Mouse (Mus musculus): Measurements from ENCODE around the gene Kif18b. TPM values are rescaled to one million over a fixed set of nuclear protein-coding genes. Genes with fewer than 3 reads are reported as not detected.

Kif18b gene
- polyA plus RNA-seq, 1 experiment from 2014 or later = 1.9 TPM

GRCm38 (mm10) chr11:102874801-102875334, 50.1 kb downstream of the Kif18b start:
- no peak overlapping the region for H3K9ac ChIP-seq (replicated peaks)
- H3K27me3 ChIP-seq (replicated peaks) = no peaks in the 10 kb centered on the region
- peaks cover 14% of the 10 kb centered on the region for H3K4me1 ChIP-seq
- 88% methylated on average over 7 of the region's 7 CpGs for WGBS
- no peak overlapping the region for H3K4me3 ChIP-seq (replicated peaks)
- H3K4me2 ChIP-seq = no peak overlapping the region
- no peaks in the 10 kb centered on the region for H3K9me3 ChIP-seq (replicated peaks)
- no peak overlapping the region for H3K27ac ChIP-seq (replicated peaks)
- H3K36me3 ChIP-seq = peaks cover 52% of the 10 kb centered on the region
- no peak for ATAC-seq (ENCODE audit: low FRiP score)

- no peak overlapping the region for H3K27ac ChIP-seq (replicated peaks)
- H3K27me3 ChIP-seq (replicated peaks) = no peaks in the 10 kb centered on the region
- H3K4me2 ChIP-seq = no peak overlapping the region
- H3K4me3 ChIP-seq (replicated peaks) = no peak overlapping the region
- no peaks in the 10 kb centered on the region for H3K4me1 ChIP-seq
- 47% methylated on average over 4 of the region's 4 CpGs for WGBS
- H3K9ac ChIP-seq (replicated peaks) = no peak overlapping the region
- no peaks in the 10 kb centered on the region for H3K9me3 ChIP-seq (replicated peaks)
- H3K36me3 ChIP-seq = peaks cover 85% of the 10 kb centered on the region
- no peak for ATAC-seq (ENCODE audit: low FRiP score)
Measured at GRCm38 (mm10) chr11:102864272-102864671, 60.7 kb downstream of the Kif18b start.

- no peak for ATAC-seq (ENCODE audit: low FRiP score)
- H3K27ac ChIP-seq (replicated peaks) = no peak overlapping the region
- H3K9me3 ChIP-seq (replicated peaks) = no peaks in the 10 kb centered on the region
- H3K9ac ChIP-seq (replicated peaks) = no peak overlapping the region
- H3K4me3 ChIP-seq (replicated peaks) = no peak overlapping the region
- H3K4me2 ChIP-seq = no peak overlapping the region
- H3K36me3 ChIP-seq = peaks cover 87% of the 10 kb centered on the region
- H3K27me3 ChIP-seq (replicated peaks) = no peaks in the 10 kb centered on the region
- WGBS = 87% methylated on average over 8 of the region's 8 CpGs
- no peaks in the 10 kb centered on the region for H3K4me1 ChIP-seq
Measured at GRCm38 (mm10) chr11:102859933-102860332, 65.0 kb downstream of the Kif18b start.

GRCm38 (mm10) chr11:102858951-102859350, 66.0 kb downstream of the Kif18b start:
- H3K27ac ChIP-seq (replicated peaks) = peak overlapping the region; percentile 37; the same call in 1 of the 2 replicates
- no peak overlapping the region for H3K9ac ChIP-seq (replicated peaks)
- no peaks in the 10 kb centered on the region for H3K9me3 ChIP-seq (replicated peaks)
- H3K27me3 ChIP-seq (replicated peaks) = no peaks in the 10 kb centered on the region
- H3K36me3 ChIP-seq = peaks cover 90% of the 10 kb centered on the region
- 71% methylated on average over 11 of the region's 11 CpGs for WGBS
- ATAC-seq (ENCODE audit: low FRiP score) = no peak
- H3K4me2 ChIP-seq = no peak overlapping the region
- H3K4me3 ChIP-seq (replicated peaks) = no peak overlapping the region
- H3K4me1 ChIP-seq = no peaks in the 10 kb centered on the region

GRCm38 (mm10) chr11:102855941-102856340, 69.0 kb downstream of the Kif18b start:
- Histone ChIP-seq H3K4me2 (no peak overlapping the region), H3K27ac (replicated peaks) (no peak overlapping the region), H3K4me1 (no peaks in the 10 kb centered on the region), H3K36me3 (peaks cover 92% of the 10 kb centered on the region), H3K4me3 (replicated peaks) (no peak overlapping the region), H3K9ac (replicated peaks) (no peak overlapping the region), H3K27me3 (replicated peaks) (no peaks in the 10 kb centered on the region), H3K9me3 (replicated peaks) (no peaks in the 10 kb centered on the region)
- 89% methylated on average over 6 of the region's 6 CpGs for WGBS
- ATAC-seq (ENCODE audit: low FRiP score) = no peak

Other genes with a start within 250 kb of the Kif18b start
- 37.4 and 38.2 TPM in 2 replicates for gene Ccdc43, start 227.3 kb downstream of the Kif18b start, polyA plus RNA-seq (2015; fragmentation: Nextera tagmentation; extraction: Ambion mirVana)
- gene Adam11, start 163.7 kb downstream of the Kif18b start, polyA plus RNA-seq (2015; fragmentation: Nextera tagmentation; extraction: Ambion mirVana) = 28.3 and 34.0 TPM in 2 replicates
- 31.9 and 32.8 TPM in 2 replicates for gene Gjc1, start 105.4 kb downstream of the Kif18b start, polyA plus RNA-seq (2015; fragmentation: Nextera tagmentation; extraction: Ambion mirVana)
- 10.5 and 11.8 TPM in 2 replicates for gene Higd1b, start 89.3 kb downstream of the Kif18b start, polyA plus RNA-seq (2015; fragmentation: Nextera tagmentation; extraction: Ambion mirVana)
- 121 and 147 TPM in 2 replicates for gene Eftud2, start 44.1 kb downstream of the Kif18b start, polyA plus RNA-seq (2015; fragmentation: Nextera tagmentation; extraction: Ambion mirVana)
- 1.5 and 1.7 TPM in 2 replicates for gene Ccdc103, start 43.9 kb downstream of the Kif18b start, polyA plus RNA-seq (2015; fragmentation: Nextera tagmentation; extraction: Ambion mirVana)
- not detected in 2 replicates for gene Fam187a, start 40.0 kb downstream of the Kif18b start, polyA plus RNA-seq (2015; fragmentation: Nextera tagmentation; extraction: Ambion mirVana)
- 2.4 and 4.2 TPM in 2 replicates for gene Gfap, start 24.2 kb downstream of the Kif18b start, polyA plus RNA-seq (2015; fragmentation: Nextera tagmentation; extraction: Ambion mirVana)
- 4.4 TPM in 2 replicates for gene C1ql1, start 21.6 kb upstream of the Kif18b start, polyA plus RNA-seq (2015; fragmentation: Nextera tagmentation; extraction: Ambion mirVana)
- gene Nmt1, start 103.1 kb upstream of the Kif18b start, polyA plus RNA-seq (2015; fragmentation: Nextera tagmentation; extraction: Ambion mirVana) = 33.8 and 39.3 TPM in 2 replicates
- 149 and 153 TPM in 2 replicates for gene Dcakd, start 103.2 kb upstream of the Kif18b start, polyA plus RNA-seq (2015; fragmentation: Nextera tagmentation; extraction: Ambion mirVana)
- gene Plcd3, start 176.5 kb upstream of the Kif18b start, polyA plus RNA-seq (2015; fragmentation: Nextera tagmentation; extraction: Ambion mirVana) = 3.2 and 3.4 TPM in 2 replicates
- 9.3 and 10.4 TPM in 2 replicates for gene Acbd4, start 176.6 kb upstream of the Kif18b start, polyA plus RNA-seq (2015; fragmentation: Nextera tagmentation; extraction: Ambion mirVana)
- gene Hexim1, start 191.1 kb upstream of the Kif18b start, polyA plus RNA-seq (2015; fragmentation: Nextera tagmentation; extraction: Ambion mirVana) = 4.3 and 4.5 TPM in 2 replicates
- 28.4 and 29.0 TPM in 2 replicates for gene Hexim2, start 207.3 kb upstream of the Kif18b start, polyA plus RNA-seq (2015; fragmentation: Nextera tagmentation; extraction: Ambion mirVana)
- gene Fmnl1, start 246.0 kb upstream of the Kif18b start, polyA plus RNA-seq (2015; fragmentation: Nextera tagmentation; extraction: Ambion mirVana) = 8.6 and 10.8 TPM in 2 replicates

Measured in neural tube, embryonic 15.5 days (tissue).